Mouse (Mus musculus) adrenal gland, postnatal 10 days (tissue): ENCODE measurements around the gene Aggf1. TPM values are rescaled to one million over a fixed set of nuclear protein-coding genes. Genes with fewer than 3 reads are reported as not detected.
"Not testable (repeated sequence)": the region's sequence is repeated elsewhere in the genome, so short reads cannot be mapped to it uniquely, and the experiment has no call there.

Experiments used
- DNase-seq: peaks from one replicate; pipeline ENCODE4 v3.0.0; 2021; ENCODE audit warnings: mixed read lengths
- long read RNA-seq, 2 experiments: library from polyadenylated mRNA; stranded (forward); transcript quantifications; one replicate each; pipeline ENCODE4 v2.0.0; 2021
- total RNA-seq, 2 experiments: library from RNA; stranded (reverse); gene quantifications; 2 replicates each; pipeline ENCODE4 v1.2.3; 2021

Aggf1 gene
- total RNA-seq: 10 to 100 TPM; 30.0 to 36.7 TPM
- long read RNA-seq, experiment 1, transcript Aggf1-201 (14 exons, 3,249 nt): major isoform, 68 of 80 reads
- long read RNA-seq, experiment 1, partial matches to known transcripts: 8 of 80 reads
- long read RNA-seq, experiment 1, other reads (novel, unspliced or antisense): 4 of 80 reads
- long read RNA-seq, experiment 2, transcript Aggf1-201 (14 exons, 3,249 nt): major isoform, 51 of 55 reads
- long read RNA-seq, experiment 2, partial matches to known transcripts: 1 of 55 reads
- long read RNA-seq, experiment 2, other reads (novel, unspliced or antisense): 3 of 55 reads

DNA sequence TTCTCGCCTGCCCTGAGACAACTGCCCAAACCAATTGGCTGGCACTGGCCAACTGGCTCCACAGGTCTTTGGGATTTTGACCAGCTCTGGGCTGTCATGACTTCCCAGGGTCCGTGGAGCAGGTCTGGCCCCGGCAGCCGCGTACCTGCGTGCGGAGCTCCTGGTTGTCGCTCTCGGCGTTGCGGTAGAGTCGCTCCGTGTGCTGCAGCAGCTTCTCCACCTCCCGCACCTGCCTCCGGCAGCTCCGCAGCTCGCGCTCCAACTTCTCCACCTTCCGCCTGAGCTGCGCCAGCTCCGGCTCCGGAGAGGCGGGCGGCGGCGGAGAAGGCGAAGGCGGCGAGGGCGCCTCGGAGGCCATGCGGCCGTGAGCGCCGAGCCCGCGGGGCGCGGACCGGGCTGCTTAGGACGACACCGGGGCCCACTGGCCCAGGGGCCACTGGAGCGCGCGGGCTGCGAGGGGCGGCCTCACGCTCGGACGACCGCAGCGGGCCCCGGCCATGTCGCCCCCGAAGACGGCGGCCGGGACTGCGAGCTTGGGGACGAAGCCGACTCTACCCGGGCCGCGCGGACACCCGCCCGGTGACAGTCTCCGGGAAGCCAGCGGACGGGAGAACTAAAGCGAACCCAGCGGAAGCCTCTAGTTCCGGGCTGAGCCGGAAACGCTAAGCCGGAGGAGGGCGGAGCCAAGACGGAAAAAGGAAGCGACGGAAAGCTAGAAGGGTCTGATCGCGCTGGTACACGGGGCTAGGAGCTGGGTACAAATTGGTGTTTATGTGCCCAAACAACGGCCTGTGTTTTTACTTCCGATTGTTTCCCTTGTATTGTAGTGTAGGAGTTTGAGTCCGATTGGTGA is at the start of gene Aggf1:
TSS of gene Aggf1 (minus strand) at position 652 of the 853 bp plus-strand sequence.
- DNase-seq: peak; percentile 94

DNA sequence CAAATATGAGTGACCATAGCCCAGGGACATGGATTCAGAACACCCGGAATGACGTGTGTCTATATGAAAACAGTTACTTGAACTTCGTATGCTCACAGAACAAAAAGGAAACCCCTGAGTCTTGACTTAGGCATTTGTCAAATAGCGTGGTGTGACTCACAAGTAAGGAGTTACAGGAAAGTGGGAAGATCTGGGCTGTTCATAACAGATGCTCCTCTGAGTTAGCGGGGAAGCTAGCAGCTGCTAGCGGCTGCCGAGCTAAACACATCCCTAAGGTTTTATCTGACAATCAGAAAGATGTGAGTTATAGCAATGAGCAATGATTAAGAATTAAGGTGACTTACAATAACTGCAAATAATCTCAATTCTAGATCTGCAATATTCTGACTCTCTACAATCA is 49.8 kb upstream of the Aggf1 start:
- no peak for DNase-seq

DNA sequence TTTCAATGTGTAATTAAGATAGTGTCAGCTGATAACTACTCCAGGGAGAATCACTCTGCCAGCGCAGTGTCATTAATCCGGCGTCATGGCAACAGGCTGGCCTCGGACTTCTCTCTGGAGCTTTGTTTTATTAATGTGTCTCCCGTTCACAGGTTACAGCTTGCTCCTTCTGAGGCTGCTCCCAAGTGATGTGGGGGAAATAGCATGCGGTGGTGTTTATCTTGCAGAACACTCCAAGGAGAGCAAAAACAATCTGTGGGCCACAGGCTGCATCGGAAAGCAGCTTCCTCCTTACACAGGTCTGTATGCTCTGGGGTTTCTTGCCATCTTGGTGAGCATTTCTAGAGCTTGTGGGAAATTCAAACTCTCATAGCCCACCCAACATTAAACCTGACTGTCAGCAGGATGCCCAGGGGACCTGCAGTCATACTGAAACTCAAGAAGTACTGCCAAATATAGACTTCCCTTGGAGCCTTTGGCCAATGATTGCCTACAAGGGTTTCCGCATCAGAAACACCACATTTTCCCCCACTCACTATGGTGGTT is 44.1 kb upstream of the Aggf1 start:
- peak; percentile 10 for DNase-seq

DNA sequence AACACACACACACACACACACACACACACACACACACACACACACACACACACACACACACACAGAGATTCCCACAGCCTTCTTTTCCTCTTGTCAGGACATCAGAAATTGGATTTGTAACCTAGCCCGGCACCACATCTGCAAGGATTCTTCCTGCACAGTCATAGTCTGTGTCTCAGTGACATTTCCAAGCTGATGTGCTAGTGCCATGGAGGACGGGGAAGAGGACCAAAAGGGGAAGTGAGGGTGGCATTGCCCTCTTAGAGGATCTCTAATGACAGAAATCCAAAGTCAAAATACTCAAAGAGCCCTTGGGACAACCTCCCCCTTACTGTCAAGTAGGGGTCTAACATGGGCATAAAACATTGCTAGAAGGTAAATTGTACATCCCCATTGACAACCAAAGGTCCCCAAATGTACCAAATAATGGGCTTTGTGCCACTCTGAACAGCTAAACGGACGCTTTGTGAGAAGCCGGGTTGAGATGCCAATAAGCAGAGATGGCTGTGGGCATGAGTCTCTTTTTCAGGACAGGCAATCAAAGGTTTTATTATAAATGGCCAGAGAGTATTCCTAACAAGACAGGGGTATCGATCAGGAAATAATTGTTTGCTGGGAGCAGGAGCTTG is 43.5 kb upstream of the Aggf1 start:
- DNase-seq: no peak

DNA sequence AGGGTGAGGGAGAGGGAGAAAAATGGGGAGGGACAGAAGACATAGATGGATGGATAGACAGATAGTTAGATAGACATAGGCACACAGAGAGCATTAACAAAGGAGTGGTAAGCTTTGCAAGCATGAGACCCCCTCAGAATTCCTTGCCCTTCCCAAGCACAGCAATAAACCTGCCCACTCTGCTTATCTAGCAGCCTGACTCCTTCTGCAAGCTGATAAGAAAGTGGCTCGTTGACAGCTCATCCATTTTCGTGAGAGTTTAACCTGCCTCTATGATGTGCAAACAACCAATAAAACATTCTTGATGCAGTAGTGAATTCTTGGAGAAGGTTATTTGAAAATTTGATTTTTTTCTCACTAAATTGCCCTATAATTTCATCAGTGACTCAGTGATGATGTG is 37.1 kb upstream of the Aggf1 start:
- no peak for DNase-seq

DNA sequence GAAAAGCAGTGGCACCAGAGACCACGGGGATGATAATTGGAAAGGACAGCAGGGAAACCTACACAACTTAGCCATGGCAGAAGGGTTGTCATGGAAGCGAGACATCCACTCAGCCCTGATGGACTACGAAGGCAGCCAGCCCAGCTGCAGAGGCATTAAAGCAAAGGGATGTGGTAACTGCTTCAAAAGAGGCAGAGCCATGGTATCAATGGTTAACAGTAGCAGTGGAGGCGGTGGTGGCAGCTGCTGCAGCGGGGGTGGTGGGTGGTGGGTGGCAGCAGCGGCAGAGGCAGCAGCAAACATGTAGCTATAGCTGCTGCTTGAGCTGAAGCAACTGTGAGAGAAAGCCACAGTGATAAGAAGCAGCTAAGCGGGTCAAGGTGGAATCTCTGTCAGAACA is 18.1 kb upstream of the Aggf1 start:
- DNase-seq: no peak

DNA sequence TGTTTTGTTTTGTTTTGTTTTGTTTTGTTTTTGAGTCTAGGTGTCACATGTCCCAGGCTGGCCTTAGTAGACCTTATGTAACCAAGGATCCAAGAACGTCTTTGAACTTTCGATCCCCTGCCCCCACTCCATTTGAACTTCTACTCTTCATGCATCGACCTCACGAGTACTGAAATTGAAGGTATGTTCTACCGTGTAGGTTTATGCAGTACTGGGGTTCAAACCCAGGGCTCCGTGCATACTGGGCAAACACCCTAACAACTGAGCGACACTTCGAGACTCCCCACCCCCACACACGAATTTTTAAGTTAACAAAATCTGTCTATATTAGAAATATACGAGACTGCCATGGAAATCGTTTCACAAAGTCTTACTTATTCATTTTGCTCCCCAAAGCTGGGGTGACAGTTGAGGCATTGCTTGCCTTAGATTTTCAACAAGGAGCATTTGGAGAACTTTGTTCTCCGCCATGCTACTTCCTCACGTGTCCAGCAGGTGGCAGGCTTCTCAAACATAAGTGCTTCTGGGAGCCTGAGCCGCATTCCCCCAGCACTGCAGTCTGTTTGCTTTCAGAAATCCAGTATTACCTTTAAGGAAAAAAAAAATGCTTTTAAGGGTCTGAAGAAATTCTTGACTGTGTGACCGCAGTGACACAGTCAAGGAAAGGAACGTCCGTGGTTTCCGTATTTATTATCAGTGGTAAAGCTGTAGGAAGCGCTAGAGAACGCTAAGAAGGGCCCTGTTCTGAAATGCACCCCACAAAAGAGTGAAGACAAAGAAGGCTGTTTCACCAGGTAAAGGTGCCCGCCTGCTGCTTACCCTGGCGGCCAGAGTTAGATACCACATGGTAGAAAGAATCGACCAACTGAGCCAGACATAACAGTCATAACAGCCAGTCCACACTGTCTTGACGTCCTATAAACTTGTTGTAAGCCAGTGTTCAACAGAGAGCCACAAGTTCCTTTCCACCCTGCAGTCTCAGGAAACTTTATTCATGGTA is 15.0 kb upstream of the Aggf1 start:
- DNase-seq: peak; percentile 85

DNA sequence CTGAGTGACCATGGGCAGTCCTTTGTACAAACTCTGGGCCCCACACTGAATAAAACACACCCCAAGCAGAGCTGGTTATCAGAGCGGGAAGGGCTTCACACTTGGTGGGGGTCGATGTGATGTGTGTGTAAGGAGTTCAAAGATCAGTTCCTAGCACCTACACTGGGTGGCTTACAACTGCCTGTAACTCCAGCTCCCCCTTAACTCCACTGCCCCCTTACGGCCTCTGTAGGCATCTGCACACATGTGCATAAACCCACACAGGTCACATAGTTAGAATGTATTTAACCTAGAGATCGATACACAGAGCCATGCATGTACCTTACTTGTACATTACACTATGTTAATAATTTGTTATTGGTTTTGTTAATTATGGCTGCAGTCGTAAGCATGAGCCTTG is 13.1 kb upstream of the Aggf1 start:
- DNase-seq: no peak

DNA sequence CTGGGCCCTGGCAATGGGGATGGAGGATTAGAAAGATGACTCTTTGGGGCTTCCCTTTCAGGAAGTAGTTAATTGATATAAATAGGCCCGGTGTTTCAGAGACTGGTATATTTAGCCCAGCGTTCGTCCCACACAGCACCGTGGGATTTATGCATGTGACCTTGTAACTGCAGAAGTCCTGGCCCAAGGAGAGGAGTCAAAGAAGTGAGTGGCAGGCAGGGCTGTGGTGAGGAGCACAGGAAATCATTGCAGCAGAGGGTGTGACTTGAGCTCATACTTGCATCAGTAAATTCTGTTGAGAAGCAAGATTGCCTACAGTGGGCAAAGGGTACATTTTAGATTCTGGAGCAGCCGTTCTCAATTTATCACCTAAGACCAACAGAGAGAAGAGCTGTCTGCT is 7.3 kb upstream of the Aggf1 start:
- peak; percentile 8 for DNase-seq

DNA sequence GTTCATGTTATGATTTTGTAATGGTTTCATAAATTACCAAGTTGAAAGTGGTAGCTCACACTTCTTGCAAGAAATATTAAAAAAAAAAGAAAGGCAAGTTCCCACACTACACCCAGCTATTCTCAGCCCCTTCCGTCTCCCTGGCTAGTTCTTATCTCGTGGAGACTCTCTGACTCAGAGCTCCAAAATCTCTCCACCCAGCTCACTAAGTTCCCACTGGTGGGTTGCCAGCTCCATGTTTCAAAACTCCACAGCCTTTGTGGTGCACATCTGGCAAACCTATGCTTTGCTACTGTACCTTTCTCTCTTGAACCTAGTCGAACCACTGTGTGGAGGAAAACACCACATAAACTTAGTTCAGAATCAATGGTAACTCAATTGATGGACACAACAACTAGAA is 3.5 kb upstream of the Aggf1 start:
- DNase-seq: no peak

DNA sequence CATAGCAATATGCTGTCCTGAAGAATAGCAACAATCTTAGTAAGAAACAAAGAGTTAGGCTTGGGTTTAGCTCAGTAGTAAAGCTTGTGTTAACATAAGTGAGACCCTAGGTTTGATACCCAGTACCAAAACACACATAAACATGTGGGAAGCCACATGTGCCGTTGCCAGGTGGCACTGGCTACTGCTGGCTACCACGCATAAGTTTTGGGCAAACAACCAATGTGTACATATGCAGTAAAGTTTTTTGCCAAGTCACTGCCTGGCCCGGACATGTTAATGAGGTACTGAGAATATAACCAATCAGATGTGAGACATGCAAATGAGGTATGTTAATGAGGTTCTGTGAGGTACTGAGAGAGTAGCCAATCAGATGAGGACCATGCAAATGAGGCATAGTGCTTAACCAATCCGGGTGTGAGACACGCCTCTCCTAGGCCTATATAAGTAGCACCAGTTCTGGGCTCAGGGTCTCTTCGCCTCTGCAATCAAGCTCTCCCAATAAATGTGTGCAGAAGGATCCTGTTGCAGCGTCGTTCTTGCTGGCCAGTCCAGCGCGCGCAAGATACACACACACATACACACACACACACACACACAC is 1.6 kb upstream of the Aggf1 start:
- not testable (repeated sequence) for DNase-seq

DNA sequence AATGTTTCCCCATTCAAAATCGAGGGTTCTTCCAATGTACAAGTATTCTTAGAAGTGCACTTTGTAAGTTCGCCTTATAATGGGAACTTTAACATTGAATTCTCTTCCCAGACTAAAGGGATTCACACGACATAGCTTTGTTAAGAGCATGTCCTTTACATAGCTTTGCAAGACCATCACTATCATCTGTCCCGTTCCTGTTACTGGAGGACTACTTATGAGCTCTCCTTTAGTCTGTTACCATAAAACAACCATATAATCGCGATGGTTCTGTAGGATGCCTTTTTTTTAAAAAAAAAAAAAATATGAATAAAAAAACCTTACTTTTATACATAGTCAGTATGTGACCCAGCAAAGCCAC is 382 bp upstream of the Aggf1 start:
- no peak for DNase-seq

DNA sequence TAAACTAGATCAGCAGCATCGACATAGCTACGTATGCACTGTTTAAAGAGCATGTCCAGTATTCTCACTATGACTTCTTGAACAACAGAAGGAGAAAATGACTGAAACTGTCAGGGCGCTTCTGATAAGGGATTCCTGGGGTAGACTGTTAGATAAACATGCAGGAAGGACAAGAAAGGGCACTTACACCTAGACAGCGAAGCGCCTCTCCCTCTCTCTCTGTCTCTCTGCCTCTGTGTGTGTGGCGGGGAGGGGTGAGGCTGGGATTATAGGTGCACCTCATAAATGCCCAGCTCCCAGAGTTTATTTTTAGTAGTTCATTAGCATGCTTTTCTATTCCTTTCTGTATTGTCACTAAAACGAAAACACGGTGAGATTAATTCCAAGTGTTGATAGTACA is 8.8 kb downstream of the Aggf1 start:
- no peak for DNase-seq

DNA sequence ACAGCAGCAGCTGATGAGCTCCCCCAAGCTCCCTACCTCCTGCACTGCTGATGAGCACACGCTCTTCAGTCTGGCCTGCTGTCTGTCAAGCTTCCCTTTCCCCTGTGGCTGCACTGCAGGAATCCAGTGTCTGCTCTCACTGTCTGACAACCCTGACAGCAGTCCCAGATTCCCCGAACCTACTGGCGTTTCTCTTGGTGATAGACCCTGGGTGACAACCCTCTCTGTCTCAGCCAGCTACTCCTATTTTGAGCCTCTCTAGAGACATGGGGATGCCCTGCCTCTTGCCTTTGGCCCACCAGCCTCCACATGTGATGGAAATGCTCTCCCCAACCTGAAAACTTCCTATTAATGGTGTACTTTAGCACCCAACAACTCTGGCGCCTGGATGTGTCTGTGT is 11.7 kb downstream of the Aggf1 start:
- DNase-seq: no peak

DNA sequence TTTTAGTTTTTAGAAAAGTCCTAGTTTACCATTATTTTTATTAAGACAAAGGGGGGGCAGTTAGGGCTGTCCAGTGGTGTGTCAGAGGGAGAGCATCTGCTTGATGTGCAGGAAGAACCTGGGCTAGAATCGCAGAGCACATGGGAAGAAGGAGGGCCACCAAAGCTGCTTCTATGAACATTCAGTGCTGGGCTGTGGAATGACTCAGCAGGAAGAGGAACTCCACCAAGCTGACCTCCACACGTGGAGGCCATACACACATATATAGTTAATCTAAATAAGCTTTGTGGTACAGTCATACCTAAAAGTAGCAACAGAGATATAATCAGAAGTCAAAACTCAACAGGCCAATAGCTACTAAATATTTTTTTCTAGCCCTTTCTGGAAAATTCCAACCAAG is 16.9 kb downstream of the Aggf1 start:
- no peak for DNase-seq

DNA sequence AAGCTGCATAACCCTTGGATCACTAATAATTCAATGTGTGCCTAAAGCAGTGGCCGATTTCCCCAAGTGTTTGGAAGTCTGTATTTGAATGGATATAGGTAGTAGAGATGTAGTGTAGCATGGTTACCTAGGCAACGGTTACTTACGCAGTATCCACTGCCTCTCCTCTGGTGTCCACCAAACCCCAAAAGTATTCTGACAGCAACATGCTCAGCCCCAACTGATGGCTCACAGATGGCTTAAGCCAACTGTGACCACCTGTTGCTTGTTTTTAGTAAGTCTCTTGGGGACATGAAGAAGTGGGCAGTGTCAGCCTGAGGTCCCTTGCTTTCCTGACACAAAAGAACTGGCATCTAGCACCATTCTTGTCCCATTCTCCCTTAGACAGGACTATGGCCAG is 26.7 kb downstream of the Aggf1 start:
- no peak for DNase-seq

DNA sequence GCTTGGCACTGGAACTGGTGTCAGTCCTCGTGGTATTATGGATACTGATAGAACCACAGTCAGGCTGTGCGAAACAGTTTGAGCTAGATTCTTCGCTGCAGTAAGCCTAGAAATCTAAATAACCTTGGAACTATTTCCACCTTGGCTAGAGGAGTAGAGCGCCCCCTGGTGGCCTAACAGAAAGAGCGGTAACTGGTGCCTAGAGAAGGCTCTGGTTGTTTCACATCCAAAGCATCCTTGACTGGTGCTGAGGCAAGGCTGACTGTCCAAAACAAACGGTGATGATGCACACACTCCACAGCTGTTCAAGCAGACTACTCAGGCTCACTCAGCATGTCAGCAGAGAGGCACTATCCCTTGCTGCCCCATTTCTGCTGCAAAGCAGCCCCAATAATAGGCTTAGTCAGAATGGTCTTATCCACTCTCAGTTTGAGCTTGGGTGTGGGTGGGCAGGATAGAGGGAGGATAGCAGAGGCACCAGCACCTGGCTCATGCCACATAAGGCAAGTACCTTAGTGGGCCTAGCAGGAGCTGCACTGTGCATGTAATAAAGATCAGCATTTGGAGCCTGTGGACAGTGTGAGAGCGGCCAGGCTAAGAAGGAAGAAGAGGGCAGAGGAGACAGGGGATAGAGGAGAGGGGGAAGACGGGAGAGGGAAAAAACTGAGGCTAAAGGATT is 28.0 kb downstream of the Aggf1 start:
- peak; percentile 88 for DNase-seq

DNA sequence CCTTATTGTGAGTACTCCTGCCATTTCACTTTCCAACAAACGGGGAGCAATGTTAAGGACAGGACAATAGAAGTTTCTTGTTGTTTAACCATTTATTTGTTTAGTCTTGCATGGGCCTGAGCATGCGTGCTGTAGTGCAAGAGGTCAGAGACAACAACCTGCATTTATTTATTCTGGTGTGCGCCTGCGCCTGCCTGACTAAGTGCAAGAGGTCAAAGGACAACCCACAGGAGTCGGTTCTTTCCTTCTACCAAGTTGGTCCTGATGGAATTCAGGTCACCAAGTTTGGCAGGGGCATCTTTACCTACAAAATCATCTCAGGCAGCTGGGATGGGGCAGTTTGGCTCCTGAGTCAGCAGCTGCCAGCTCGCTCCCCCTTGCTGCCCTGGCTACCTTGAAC is 29.3 kb downstream of the Aggf1 start:
- DNase-seq: no peak

DNA sequence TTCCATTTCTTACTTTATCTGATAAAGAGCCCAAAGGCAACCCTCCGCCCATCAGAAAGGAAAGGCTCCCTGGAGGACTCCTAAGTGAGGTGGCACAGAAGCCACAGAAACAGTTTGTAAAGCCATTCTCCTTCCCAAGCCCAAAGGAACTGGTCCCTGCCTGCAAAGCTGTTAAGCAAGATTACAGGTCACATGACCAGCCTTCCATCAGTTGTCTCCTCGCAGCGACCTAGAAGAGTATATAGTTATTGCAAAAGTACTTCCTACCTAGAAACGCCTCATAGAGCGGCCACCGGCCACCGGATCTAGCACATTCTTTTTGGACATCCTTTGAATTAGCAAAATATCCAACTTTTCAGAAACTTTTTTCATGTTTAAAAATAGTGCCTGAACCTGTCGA is 31.7 kb downstream of the Aggf1 start:
- no peak for DNase-seq

DNA sequence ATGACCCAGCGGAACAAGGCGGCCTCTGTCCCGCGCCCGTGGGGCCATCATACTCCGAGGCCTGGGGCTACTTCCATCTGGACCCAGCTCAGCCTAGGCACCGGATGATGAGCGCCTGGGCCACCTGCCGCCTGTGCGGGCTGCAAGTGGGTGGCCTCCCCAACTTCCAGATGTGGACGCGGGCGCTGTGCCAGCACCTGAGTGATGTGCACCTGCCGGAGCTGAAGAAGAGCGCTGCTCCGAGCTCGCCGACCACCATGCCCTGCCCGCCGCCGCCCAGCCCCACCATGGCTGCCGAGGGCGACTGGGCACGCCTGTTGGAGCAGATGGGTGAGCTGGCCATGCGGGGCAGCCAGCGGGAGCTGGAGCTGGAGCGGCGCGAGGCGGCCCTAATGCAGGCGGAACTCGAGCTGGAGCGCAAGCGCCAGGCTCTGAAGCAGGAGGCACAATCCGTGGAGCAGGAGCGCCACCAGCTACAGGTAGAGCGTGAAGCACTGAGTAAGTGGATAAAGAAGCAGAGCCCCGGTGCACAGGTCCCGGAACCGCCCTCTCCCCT is 39.0 kb downstream of the Aggf1 start:
- no peak for DNase-seq
